14 mouse cellular contexts compared by ENCODE assay signal in genomic region chr11:25259691-25260090, GRCm38 (mm10).
"Had no signal": no experiment of that assay in that cellular context is flagged by ENCODE, and none has a peak within 500 bp of the region (broad histone marks: within the 10 kb centered on the region; RNA-seq: fewer than 3 reads in every experiment).

No protein-coding gene starts in this region.

- H3K4me2 ChIP-seq: kidney, embryonic 15.5 days; liver, embryonic 13.5 days; midbrain, embryonic 12.5 days; midbrain, embryonic 15.5 days; neural tube, embryonic 12.5 days; stomach, embryonic 15.5 days had no signal

- H3K9ac ChIP-seq: kidney, embryonic 15.5 days; liver, embryonic 13.5 days; midbrain, embryonic 12.5 days; midbrain, embryonic 15.5 days; neural tube, embryonic 12.5 days; stomach, embryonic 15.5 days had no signal

- H3K9me3 ChIP-seq: kidney, embryonic 15.5 days; liver, embryonic 13.5 days; midbrain, embryonic 12.5 days; midbrain, embryonic 15.5 days; neural tube, embryonic 12.5 days; stomach, embryonic 15.5 days had no signal

- H3K27ac ChIP-seq: kidney, embryonic 15.5 days; left cerebral cortex, adult 2 months; liver, embryonic 13.5 days; macrophage; midbrain, embryonic 12.5 days; midbrain, embryonic 15.5 days; neural tube, embryonic 12.5 days; stomach, embryonic 15.5 days had no signal

- H3K36me3 ChIP-seq: kidney, embryonic 15.5 days; liver, embryonic 13.5 days; midbrain, embryonic 12.5 days; midbrain, embryonic 15.5 days; neural tube, embryonic 12.5 days; stomach, embryonic 15.5 days had no signal

- ATAC-seq: intestine, postnatal 0 days; midbrain, embryonic 15.5 days had no signal

- H3K4me1 ChIP-seq: kidney, embryonic 15.5 days; liver, embryonic 13.5 days; neural tube, embryonic 12.5 days; stomach, embryonic 15.5 days had no signal

- H3K27me3 ChIP-seq: kidney, embryonic 15.5 days; liver, embryonic 13.5 days; midbrain, embryonic 12.5 days; midbrain, embryonic 15.5 days; neural tube, embryonic 12.5 days; stomach, embryonic 15.5 days had no signal

- H3K4me3 ChIP-seq: kidney, embryonic 15.5 days; left cerebral cortex, adult 2 months; liver, embryonic 13.5 days; midbrain, embryonic 12.5 days; midbrain, embryonic 15.5 days; neural tube, embryonic 12.5 days; stomach, embryonic 15.5 days had no signal

- DNase-seq: kidney, adult 2 months; kidney, postnatal 10 days; kidney, postnatal 36 days; layer of hippocampus, postnatal 36 days; liver, embryonic 13.5 days; thymus, postnatal 25 days had no signal
